Mouse (Mus musculus): ENCODE results near the gene Syt12.
"Not testable (repeated sequence)": the region's sequence is repeated elsewhere in the genome, so short reads cannot be mapped to it uniquely, and the experiment has no call there.

The Syt12 gene

DNA sequence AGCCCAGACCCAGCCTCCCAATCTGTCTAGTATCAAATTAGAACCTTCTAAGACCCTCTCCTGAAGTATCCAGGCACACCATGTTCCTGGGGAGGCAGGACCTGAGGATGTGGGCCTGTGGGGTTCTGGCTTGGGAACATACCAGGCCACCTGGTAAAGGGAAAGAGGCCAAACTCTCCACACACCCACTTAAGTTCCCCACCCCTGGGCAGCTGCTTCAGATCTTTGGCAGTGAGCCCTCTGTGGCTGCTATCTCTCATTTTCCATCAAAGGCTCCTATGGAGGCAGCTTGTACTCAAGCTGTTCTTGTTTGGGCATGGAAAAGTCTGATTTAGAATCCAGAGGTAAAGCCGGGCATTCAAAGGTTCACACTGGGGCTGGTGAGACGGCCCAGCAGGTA lies 10.6 kb upstream of the Syt12 start:
- no peak for DNase-seq

DNA sequence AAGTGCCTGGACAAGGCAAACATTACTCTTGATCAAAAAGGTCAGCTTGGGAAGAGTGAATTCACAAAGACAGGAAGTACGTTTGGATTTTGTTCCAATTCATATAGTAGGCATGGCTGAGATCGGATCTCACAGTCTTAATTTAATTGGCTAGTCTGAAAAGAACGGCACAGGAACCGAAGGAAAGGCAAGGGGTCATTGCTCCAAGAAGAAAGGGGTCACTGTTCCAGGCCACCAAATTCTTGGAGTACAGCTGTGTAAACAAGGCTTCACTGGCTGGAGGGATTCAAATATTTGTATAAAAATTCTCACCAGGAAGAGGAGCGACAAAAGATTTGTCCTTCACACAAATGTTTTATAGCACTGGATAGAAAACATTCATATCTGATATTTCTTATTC lies 7.8 kb upstream of the Syt12 start:
- no peak for DNase-seq

DNA sequence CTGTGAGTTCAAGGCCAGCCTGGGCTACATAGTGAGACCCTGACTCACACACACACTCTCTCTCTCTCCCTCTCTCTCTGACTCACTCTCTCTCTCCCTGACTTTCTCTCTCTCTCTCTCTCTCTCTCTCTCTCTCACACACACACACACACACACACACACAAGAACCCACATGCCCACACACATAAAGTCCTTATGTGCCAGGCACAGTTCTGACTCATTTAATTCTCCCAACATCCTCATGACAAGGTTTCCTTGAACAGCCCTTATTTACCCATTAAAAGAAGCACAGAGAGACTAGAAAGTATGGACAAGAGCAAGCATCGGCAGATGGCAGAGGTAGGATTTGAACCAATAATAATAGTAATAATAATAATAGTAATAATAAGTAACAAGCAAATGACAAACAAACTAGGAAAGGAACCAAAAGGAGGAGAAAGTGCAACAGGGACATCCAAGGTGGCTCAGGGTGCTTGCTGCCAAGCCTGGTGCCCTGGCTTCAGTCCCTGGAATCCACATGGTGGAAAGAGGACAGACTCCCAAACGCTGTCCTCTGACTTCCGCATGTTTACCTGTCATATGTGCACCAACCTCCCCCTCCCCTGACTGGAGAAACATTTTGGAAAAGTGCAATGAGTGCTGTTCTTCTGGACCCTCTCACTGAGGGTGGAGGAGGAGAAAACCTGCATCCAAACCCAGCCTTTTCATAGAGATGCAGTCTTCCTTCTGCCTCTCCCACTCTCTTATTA lies 5.0 kb upstream of the Syt12 start:
- DNase-seq = no peak

DNA sequence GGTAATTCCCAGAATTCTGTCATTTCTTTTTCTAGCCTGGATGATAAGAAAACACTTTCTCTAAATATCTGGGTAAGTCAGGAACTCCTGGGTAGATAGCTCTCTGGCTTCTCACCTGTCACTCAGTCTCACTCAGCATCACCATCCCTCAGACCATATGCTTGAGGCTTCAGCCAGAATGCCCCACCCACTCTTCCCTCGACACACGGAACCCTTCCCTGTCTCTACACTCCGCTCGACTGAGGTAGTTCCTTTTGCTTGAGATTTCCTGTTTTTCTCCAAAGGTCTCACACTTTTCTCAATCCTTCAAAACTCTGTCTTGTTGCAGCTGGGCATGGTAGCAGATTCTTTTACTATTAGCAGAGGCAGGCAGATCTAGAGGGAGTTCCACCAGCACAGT lies 4.1 kb upstream of the Syt12 start:
- no peak for DNase-seq

DNA sequence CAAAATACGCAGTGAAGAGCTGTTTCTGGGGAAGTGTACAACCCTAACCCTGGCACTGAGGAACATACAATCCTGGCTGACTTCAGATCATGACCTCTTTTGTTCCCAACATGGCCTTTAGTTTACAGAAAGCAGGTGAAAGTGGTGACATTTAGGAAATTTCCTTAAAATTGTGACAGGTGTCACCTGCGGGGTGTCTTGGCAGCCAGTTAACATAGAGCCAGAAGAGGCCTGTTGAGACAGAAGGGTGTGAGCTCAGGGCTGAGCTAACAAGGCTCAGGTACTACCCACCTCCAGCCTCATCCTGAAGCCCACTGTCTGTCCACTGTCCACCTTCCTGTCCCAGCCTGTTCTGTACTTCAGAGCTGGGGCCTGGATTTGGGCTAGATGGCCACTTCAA lies 2.8 kb upstream of the Syt12 start:
- no peak for DNase-seq

DNA sequence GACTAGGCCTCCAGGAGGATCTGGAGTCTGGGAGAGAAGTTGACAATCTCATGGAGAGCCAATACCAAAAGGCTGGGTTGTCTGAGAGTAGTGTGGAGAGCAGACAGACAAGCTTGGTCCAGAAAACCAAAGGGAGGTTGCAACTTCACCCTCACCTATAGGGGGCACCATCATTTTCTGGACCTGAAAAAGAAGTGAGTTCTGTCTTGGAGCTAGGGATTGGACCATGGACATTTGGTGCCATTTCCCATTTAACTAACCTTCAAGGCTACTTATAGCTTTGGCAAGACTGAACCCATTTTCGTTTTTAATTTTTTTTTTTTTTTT lies 906 bp upstream of the Syt12 start:
- peak; percentile 17 to 25 for DNase-seq

DNA sequence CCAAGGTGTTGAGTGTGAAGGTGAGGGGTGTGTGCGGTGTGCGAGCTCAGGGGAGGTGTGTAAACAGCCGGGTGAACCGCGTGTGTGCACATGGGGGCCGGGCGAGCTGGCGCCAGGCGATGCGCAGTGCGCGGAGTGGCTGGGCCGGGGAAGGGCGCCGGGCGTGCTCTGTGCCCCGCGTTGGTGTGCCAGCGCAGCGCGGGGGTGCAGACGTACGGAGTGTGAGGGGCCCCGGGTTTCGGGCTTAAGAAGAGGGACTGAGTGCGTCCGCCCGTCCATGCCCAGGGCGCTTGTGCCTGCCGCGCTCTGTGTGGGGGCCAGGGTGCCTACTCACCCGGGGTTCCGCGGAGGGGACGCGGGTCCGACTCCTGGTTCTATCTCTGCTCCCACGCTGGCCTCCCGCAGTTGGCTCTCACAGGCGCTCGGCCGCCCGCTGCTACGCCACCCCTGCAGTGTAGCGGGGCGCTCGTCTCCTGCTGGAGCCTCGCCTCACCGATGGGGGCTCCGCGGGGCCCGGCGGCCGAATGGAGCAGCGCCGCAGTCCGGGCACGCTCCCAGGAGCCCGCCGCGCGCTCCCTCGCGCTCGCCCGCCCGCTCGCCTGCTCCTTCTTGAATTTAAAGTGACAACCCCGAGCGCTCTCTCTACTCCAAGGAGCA lies 518 bp downstream of the Syt12 start:
- DNase-seq = no peak

DNA sequence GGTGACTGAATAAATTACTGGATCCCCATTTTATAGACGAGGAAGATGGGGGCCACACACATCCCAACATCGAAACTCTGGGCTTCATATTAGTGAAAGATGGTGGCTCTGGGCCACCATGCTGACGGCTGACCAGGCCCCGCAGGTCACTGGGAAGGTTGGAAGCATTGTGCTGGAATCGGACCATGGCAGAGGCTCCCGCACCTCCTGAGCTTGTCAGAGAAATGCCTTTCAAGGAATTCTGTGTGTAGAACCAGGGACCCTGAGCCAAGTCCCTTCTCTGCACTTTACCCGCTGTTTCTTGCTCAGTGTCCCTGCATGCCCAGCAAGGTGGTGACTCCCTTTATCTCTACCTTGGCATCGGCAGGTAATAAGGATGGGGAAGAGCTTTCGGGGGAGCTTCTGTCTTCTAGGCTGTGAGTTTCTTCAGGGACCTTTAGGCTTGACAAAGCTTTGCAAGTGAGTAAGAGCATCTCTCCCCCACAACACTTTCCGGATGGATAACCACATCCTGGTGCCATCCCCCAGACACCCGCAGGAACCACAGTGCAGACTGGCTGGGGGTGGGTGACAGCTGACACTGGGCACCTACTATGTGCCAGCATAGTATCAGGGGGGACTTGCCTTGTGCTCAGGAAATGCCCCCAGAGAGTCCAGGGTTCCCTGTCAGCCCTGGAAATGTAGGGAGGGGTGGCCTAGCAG lies 1.9 kb downstream of the Syt12 start:
- no peak for DNase-seq

DNA sequence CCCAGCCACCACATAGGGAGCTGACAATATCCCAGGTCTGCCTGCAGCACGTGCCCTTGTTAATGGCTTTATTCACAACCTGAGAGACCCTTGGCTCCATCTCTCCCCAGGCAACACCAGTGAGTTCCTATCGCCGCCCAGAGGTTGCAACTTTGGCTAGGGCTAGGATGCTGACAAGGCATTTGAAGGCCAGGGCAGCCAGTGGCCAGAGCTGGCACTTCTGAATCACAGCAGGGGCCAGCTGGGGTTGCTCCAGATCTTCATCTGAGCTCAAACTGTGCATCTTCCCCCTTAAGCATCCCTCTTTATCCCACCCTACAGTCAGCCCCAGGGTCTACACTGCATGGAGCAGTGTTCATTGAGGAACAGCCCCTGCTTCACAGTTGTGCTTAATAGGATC lies 2.5 kb downstream of the Syt12 start:
- no peak for DNase-seq

DNA sequence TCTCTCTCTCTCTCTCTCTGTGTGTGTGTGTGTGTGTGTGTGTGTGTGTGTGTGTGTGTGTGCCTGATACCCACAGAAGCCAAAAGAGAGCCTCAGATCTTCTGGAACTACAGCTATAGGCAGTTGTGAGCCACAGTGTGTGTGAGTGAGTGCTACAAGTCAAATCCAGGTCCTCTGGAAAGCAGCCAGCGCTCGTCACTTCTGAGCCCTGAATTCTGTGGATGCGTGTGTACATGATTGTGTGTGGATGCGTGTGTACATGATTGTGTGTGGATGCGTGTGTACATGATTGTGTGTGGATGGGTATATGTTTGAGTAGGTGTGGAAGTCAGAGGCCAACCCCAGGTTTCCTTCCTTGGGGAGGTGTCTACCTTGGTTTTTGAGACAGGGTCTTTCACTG lies 3.7 kb downstream of the Syt12 start:
- DNase-seq = no peak

DNA sequence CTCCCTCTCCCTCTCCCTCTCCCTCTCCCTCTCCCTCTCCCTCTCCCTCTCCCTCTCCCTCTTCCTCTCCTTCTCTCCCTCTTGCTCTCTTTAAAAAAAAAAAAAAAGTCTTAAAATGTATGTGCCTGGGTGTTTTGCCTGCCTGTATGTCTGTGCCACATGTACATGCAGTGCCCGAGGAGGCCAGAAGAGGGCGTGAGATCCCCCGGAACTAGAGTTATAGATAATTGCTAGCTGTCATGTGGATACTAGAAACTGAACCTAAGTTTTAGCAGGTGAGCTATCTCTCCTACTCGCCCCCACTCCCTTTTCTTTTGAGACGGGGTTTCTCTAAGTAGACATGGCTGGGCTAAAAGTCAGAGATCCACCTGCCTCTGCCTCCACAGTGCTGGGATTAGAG lies 8.9 kb downstream of the Syt12 start:
- DNase-seq = peak; percentile 44 to 55

DNA sequence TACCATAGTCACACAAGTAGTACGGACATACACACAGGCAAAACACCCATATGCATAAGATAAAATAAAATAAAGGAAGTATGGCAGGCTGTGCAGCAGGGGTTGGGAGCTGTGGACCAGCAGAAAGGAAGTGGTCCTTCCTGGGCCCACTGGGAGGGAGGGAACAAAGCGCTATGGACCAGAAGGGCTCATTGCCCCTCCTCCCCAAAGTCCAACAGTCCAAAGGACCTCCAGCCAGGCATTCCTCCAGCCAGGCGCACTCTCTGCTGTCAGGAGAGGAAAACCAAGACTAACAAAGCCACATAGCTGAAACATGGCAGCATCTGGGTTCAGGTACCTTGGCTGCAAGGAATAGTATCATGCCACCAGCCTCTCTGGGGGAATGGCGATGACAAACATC lies 12.6 kb downstream of the Syt12 start:
- no peak for DNase-seq

DNA sequence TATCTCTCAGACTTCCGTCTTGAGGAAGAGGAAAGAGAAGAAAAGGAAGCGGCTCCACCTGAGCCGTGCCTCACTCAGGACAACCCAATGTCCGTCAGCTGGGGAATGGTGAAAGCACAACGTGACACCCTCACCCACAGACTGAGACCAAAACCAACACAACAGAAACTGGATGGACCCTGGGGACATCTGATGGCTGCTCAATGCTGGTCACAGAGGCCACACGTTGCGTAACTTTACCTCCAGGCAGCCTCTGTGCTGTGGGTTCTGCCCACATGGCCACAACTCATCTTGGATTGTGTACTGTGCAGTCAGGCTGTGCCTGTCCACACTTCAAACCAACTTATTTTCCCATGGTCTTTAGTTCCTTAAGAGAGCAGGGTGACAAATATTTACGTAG lies 15.3 kb downstream of the Syt12 start:
- no peak for DNase-seq

DNA sequence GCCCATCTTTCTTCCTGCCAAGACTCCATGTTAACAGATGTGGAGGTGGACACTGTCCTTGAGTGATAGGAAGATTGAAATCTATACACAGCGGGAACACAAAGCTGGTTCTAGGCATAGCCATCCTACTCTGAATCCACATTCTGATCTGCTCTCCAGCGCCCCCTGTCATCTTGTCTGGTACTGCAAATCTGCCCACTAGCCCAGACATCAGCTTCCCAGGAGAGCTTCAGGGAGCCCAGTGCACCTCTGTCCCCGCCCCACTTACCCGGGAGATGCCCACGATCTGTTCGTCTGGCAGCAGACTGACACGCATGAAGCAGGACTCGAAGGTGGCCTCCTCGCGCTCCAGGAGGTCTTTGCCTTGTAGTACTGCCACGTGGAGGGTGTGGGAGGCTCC lies 21.0 kb downstream of the Syt12 start:
- peak; percentile 79 for DNase-seq

DNA sequence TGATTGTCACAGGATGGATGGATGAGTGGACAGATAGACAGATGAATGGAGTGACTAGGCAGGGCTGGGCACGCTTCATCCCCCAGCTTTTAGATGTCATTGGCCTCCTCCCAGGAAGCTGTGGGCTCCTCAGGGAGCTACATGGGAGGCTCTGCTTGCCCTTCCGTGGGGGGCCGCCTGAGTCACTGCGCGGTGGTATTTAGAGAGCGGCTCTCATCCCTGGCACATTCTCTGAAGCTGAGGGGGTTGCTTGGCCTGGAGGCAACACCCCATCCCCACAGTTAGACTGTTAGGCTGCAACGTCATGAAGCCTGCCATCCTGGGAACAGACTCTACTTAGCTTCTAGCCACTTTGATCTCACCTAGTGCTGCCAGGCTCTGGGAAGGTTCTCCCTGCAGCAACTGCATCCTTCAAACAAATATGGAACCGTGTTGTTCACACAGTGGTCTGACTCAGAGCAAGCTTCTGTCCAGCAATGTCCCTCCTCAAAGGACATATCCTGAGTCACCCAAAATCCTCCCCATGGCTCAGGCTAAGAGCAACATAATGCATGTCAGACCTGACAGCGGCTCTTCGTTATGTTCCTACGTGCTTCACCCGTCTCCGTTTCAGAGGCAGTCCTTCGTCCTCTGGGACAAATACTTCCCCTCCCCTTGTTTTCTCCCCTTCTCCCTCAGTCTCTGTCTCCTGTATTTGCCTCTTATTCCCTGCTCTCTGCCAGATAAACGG lies 22.0 kb downstream of the Syt12 start:
- no peak for DNase-seq

DNA sequence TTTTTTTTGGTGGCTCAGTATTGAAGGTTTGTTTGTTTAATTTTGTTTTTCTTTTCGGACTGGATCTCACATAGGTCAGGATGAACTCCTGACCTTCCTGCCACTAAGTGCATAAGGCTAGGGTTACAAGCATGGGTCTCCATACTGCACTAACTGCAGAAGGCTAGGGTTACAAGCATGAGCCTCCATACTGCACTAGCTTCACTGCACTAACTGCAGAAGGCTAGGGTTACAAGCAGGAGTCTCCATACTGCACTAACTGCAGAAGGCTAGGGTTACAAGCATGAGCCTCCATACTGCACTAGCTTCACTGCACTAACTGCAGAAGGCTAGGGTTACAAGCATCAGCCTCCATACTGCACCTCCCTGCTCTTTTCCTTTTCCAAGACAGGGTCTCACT lies 23.2 kb downstream of the Syt12 start:
- not testable (repeated sequence) for DNase-seq

DNA sequence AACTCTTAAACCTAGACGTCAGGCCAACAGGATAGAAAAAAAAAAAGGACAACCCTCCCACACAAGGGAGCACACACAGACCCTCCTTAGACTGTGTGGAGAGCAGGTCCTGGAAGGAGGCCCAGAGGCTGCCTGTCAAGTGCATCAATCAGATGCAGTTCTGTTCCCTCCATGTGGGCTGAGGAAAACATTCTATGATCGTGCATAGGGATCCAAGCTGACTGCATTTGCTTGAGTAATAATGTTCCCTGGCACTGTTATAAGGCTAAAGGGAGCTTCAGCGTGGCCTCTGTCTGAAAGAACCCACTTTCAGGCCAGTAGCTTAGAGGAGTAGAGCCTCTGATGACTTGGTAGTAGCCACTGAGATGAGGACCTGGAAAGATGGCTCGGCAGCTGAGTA lies 24.7 kb downstream of the Syt12 start:
- no peak for DNase-seq

DNA sequence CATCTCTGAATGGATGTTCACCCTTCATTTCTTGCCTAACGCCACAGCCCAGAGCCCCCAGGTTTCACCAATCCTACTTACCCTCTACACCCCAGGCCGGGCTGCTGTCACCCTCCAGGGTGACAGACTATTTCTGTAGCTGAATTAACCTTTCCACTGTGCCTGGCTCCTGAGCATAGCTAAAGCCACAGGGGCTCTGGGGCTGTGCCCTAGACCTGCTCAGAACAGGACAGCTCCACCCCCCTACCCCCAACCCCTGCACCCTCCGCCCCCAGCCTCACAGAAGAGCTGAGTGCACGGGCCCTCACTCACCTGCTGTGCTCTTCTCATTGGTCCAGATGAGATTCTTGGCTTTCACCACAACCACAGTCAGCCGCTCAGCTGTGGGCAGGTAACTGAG lies 25.3 kb downstream of the Syt12 start:
- no peak for DNase-seq

DNA sequence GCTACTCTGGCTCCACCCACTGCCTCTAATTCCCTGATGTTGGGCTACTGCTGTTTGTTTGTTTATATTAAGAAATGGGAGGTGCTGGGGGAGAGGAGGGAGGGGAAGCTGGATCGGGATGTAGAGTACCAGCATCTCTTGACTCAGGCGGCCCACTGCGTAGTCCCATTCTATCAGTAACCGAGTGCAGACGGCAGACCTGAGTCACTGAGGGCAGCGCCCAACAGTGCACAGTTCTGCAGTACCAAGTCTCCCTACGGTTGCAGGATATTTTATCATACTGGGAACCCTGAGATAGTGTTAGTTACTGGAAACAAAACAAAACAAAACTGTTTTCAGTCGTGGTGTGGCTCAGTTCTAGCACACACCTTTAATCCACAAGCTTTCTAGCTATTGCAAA lies 26.1 kb downstream of the Syt12 start:
- DNase-seq = no peak

DNA sequence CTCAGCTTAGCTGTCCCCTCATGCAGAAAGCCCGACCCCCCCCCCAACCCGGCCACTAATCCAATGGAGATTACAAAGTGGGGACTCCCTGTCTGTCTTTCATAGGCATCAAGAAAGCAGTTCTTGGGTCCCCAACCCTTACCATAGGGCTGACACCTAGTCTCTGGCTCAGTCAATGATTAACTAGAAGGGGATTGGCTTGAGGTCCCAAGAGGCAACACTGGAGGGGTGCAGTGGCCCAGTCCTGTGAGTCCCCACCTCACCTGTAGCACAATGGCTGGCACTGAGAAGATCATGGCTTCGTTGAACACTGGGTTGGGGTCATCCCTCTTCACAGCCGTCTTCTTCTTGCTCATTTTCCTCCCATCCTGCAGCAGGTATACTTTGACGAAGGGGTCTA lies 26.6 kb downstream of the Syt12 start:
- DNase-seq = no peak

DNA sequence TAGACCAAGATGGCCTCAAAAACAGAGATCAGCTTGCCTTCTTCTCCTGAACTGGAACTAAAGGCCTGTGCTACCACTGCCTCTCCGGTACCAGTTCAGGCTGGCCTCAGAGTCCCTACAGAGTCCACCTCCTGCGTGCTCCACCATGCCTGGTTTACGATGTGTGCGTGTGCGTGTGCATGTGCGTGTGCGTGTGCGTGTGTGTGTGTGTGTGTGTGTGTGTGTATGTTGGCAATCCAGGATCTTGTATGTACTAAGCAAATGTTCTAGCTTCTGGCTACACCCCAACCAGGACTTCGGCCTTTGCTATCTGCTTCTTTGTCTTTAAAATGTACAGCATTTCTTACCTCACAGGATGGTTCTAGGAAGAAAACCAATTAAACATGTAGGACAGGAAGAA lies 28.0 kb downstream of the Syt12 start:
- DNase-seq = no peak

DNA sequence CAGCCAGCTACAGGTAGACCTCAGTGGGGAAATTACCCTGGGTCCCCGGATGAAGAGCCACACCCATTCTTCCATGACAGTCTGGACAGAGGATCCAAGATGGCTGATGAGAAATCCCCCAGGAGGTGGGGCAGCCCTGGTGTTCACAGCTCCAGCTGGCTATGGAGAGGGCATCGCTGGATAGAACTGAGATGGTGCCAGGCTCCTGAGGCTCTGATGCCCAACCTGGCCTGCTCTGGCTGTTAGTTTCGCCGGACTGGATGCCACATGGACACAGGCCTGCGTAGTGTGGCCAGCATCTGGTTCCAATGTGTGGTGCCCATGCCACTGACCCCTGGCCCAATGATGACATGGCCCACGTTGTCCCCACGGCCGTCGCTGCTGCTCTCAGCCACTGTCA lies 29.8 kb downstream of the Syt12 start:
- no peak for DNase-seq

DNA sequence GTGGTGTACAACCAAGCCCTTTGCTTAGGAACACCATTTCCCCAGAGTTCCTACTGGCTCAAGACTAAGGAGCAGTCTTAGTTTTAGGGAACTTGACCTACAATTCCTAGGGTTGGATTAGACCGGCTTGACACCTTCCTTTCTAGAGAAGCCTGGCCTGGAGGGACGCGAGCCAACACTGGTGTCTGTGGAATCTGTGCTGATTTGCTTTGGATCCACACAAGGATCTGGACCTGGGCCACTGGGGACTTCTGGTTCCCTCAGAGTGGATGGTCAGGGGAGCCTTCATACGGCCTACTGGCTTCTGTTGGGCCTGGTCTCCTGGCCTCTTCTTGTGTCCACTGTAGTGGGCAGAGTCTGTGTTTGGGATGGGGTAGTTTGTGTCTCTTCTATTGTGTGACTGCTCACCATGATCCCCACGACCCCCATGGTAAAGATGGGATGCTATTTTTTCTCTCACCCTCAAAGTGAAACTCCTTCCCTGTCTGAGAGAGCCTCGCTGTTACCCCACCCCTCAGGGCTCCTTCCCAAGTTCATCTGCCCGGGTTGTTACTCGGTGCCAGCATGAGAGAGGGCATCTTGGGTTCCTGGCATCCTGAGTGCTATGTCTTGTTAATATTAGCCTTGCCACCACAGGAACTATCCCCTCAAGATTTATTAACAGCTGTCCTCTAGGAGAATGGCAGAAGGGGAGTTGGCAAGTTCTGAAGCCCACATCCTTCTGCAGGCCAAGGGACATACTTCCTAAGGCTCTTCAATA lies 30.4 kb downstream of the Syt12 start:
- no peak for DNase-seq
